Mouse (Mus musculus) lung, postnatal 0 days (tissue): ENCODE measurements at regions not wholly inside any gene's neighbourhood (a gene's known extent, or its start where the extent isn't known, plus 50 kb on each side); places are given as distances from the start of the nearest gene placed in this dataset.

ENCODE experiments used
- ATAC-seq: fragments of 200-750 bp; cut with Nextera tagmentation; 2 replicates; pipeline ENCODE4 v1.8.0; 2017; ENCODE audit warnings: moderate library complexity
- DNase-seq: peaks from one replicate; pipeline ENCODE4 v3.0.0-alpha.2; 2016; ENCODE audit warnings: low spot score
- H3K27ac ChIP-seq: fragments of 300-500 bp; sonication (generic); 2 replicates; pipeline ENCODE4 v1.5.1; 2014; ENCODE audit warnings: antibody characterized with exemption, mild to moderate bottlenecking, low read length, mixed read lengths
- H3K27me3 ChIP-seq: fragments of 300-500 bp; sonication (generic); replicated peaks from 2 replicates; pipeline ENCODE4 v1.6.1; 2014; ENCODE audit warnings: low read length, mixed read lengths; ENCODE audit not compliant: insufficient read depth
- H3K36me3 ChIP-seq: fragments of 300-500 bp; sonication (generic); 2 replicates; pipeline ENCODE4 v1.6.1; 2014; ENCODE audit warnings: low read length, mixed read lengths; ENCODE audit not compliant: insufficient read depth
- H3K4me1 ChIP-seq: fragments of 300-500 bp; sonication (generic); 2 replicates; pipeline ENCODE4 v1.6.1; 2014; ENCODE audit warnings: antibody characterized with exemption, low read depth, low read length, mixed read lengths; ENCODE audit not compliant: insufficient read depth
- H3K4me2 ChIP-seq: fragments of 300-500 bp; sonication (generic); replicated peaks from 2 replicates; pipeline ENCODE4 v1.6.1; 2014; ENCODE audit warnings: low read depth, mild to moderate bottlenecking, low read length, moderate library complexity, mixed read lengths
- H3K4me3 ChIP-seq: fragments of 300-500 bp; sonication (generic); 2 replicates; pipeline ENCODE4 v1.5.1; 2014; ENCODE audit warnings: low read depth, low read length
- H3K9ac ChIP-seq: fragments of 300-500 bp; sonication (generic); replicated peaks from 2 replicates; pipeline ENCODE4 v1.6.1; 2014; ENCODE audit warnings: low read depth, mild to moderate bottlenecking
- H3K9me3 ChIP-seq: fragments of 300-500 bp; sonication (generic); 2 replicates; pipeline ENCODE4 v1.6.1; 2016; ENCODE audit warnings: low read length, mixed read lengths
- CTCF ChIP-seq: IDR thresholded peaks from 2 replicates; pipeline ENCODE4 v1.5.1; 2016; ENCODE audit warnings: antibody characterized with exemption, mild to moderate bottlenecking
- EP300 ChIP-seq: IDR thresholded peaks from 2 replicates; pipeline ENCODE4 v1.6.1; 2016; ENCODE audit warnings: antibody characterized with exemption, mild to moderate bottlenecking, control low read depth
- WGBS: fragments of 180-500 bp; shearing (Covaris S2); extraction: QIAGEN DNeasy Blood & Tissue Kit; methylation state at CpG from one replicate; pipeline ENCODE4 v1.1.7; 2014; 5-methylcytosine and 5-hydroxymethylcytosine counted together

DNA sequence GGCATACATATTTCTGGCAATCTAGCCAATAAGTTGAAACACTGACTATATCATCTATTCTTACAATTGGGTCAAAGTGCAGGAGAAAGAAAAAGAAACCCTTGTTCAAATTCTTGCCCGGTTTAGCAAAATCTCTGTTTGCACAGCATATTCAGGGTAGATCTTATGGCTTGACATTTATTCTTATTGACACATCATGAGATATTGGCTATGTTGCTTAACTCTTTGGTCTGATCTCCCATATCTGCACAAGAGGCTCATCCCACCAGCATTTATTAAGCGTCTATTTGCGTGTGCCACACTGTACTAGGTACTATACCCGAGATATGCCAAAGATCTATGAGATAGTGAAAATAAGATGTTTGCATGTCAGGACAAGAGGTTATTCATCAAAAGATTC is 212.9 kb upstream of the Prep start:
- ATAC-seq: no peak
- TF ChIP-seq CTCF: no peak
- no peak for TF ChIP-seq EP300
- Histone ChIP-seq H3K27me3 (no peaks in the 10 kb centered on the region), H3K4me1 (no peaks in the 10 kb centered on the region), H3K9ac (no peak overlapping the region), H3K4me3 (no peak overlapping the region), H3K4me2 (no peak overlapping the region), H3K9me3 (no peaks in the 10 kb centered on the region), H3K27ac (no peak overlapping the region), H3K36me3 (no peaks in the 10 kb centered on the region)
- WGBS: 86% methylated on average over 4 of the region's 4 CpGs
- DNase-seq: no peak

DNA sequence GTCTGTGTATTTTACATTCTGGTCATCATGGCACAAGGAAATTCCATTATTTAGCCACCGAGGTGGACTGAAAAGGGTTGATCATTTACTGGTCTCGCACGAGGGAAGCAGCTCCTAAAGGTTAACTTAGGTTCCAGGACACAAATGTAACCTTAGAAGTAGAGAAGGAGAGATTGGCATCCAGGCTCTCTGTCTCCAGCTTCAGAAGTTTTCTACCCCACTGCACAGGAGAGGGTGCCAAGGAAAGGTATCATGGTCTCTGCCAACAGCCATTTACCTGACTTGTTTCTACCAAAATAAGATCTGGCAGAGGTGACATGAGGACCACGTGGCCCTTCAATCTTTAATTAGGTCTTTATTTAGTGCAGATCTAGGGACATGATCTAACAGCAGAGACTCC is 218.0 kb upstream of the Prep start:
- H3K27ac ChIP-seq: no peak overlapping the region
- no peak for ATAC-seq

GRCm38 (mm10) chr10:44846765-44847164 is 220.2 kb upstream of the Prep start:
- H3K27me3 ChIP-seq: no peaks in the 10 kb centered on the region
- no peak overlapping the region for H3K4me2 ChIP-seq
- ATAC-seq (no peak), DNase-seq (no peak)
- no peak for TF ChIP-seq CTCF
- TF ChIP-seq EP300: no peak
- 64% methylated on average over 3 of the region's 3 CpGs for WGBS
- H3K9me3 ChIP-seq: no peaks in the 10 kb centered on the region
- H3K9ac ChIP-seq: no peak overlapping the region
- H3K27ac ChIP-seq: no peak overlapping the region
- H3K4me3 ChIP-seq: no peak overlapping the region
- no peaks in the 10 kb centered on the region for H3K36me3 ChIP-seq
- no peaks in the 10 kb centered on the region for H3K4me1 ChIP-seq

More for the DNA sequence above, 218.0 kb upstream of the Prep start:
- TF ChIP-seq EP300: no peak
- no peak for TF ChIP-seq CTCF
- no peak overlapping the region for H3K9ac ChIP-seq
- H3K9me3 ChIP-seq: no peaks in the 10 kb centered on the region
- 76% methylated on average over 4 of the region's 4 CpGs for WGBS
- no peaks in the 10 kb centered on the region for H3K36me3 ChIP-seq
- no peak for DNase-seq
- H3K4me2 ChIP-seq: no peak overlapping the region
- H3K27me3 ChIP-seq: no peaks in the 10 kb centered on the region
- no peaks in the 10 kb centered on the region for H3K4me1 ChIP-seq
- no peak overlapping the region for H3K4me3 ChIP-seq

- H3K4me3 ChIP-seq: no peak overlapping the region
- no peaks in the 10 kb centered on the region for H3K9me3 ChIP-seq
- H3K27me3 ChIP-seq: no peaks in the 10 kb centered on the region
- no peaks in the 10 kb centered on the region for H3K4me1 ChIP-seq
- H3K36me3 ChIP-seq: no peaks in the 10 kb centered on the region
- DNase-seq: no peak
- no peak overlapping the region for H3K4me2 ChIP-seq
- no peak overlapping the region for H3K9ac ChIP-seq
- H3K27ac ChIP-seq: no peak overlapping the region
- TF ChIP-seq EP300 (no peak), CTCF (no peak)
- no peak for ATAC-seq
- WGBS: 1% methylated on average over 2 of the region's 2 CpGs
These were observed 220.9 kb upstream of the Prep start for GRCm38 (mm10) chr10:44846149-44846548.

DNA sequence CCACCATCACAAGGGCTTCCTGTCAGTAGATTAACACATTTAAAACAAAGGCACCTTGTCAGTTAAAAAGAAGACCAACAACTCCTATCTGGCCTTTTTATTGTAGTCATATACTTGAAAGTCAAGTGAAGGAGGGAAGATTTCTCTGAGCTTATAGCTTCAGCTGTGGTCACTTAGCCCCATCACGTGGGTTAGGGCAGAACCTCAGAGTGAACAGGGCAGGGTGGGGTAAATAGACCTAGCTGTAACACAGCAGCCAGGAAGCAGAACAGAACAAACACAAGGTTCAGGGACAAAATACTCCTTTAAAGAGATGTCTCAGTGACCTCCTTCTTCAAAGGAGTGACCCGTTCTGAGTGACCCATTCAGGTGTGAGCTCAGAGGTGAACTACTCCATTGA is 226.6 kb upstream of the Prep start:
- Histone ChIP-seq H3K27ac (no peak overlapping the region), H3K9ac (no peak overlapping the region), H3K4me1 (no peaks in the 10 kb centered on the region), H3K4me3 (no peak overlapping the region), H3K4me2 (no peak overlapping the region), H3K36me3 (no peaks in the 10 kb centered on the region), H3K27me3 (no peaks in the 10 kb centered on the region), H3K9me3 (no peaks in the 10 kb centered on the region)
- DNase-seq: no peak
- ATAC-seq: no peak
- no peak for TF ChIP-seq CTCF
- 62% methylated on average over 2 of the region's 2 CpGs for WGBS

DNA sequence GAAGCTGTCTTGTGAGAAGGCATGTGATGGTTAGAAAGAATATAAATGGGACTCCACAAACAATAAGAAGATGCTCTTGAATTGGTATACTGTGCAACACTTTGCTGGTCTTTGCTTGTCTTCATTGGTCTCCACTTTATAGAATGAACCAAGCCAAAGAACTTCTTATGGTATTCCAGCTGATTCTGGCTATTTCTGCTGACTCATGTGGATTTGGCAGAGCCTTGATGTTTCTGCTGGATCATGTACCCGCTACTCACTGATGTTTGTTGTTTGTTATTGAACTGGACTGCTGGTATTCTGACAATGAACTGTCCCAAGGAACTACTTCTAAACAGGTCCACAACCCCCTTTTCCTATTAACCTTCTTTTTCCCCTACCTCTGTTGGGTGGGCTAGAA is 234.5 kb upstream of the Prep start:
- Histone ChIP-seq H3K4me1 (no peaks in the 10 kb centered on the region), H3K27me3 (no peaks in the 10 kb centered on the region), H3K9me3 (no peaks in the 10 kb centered on the region), H3K4me2 (no peak overlapping the region), H3K4me3 (no peak overlapping the region), H3K36me3 (no peaks in the 10 kb centered on the region), H3K27ac (no peak overlapping the region), H3K9ac (no peak overlapping the region)
- TF ChIP-seq CTCF (no peak), EP300 (no peak)
- 93% methylated on average over 1 of the region's 1 CpGs for WGBS
- no peak for DNase-seq
- no peak for ATAC-seq

DNA sequence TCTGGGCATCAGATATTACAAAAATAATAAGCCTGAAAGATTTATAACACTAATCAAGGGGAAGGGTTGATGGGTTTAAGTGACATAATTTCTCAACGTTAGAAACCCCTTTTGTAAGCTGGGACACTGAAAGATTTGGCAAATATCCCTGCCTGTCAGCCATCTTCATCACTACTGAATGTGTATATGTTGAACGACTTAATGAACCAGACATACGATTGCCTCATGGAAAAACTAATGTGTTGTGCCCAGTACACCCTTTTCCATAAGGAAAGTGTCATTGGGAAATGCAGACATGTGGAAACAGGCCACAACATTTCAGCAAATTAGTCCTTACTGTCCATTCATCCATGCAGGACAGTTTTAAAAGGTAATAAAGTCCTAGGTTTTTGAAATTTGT is 240.7 kb upstream of the Prep start:
- TF ChIP-seq CTCF: no peak
- Histone ChIP-seq H3K36me3 (no peaks in the 10 kb centered on the region), H3K27ac (no peak overlapping the region), H3K4me1 (no peaks in the 10 kb centered on the region), H3K4me3 (no peak overlapping the region), H3K9ac (no peak overlapping the region), H3K4me2 (no peak overlapping the region), H3K9me3 (no peaks in the 10 kb centered on the region), H3K27me3 (no peaks in the 10 kb centered on the region)
- WGBS: 44% methylated on average over 3 of the region's 3 CpGs
- ATAC-seq: no peak
- DNase-seq: peak; percentile 12
